Mouse (Mus musculus) forebrain, embryonic 11.5 days (tissue): Measurements from ENCODE around the gene Pcdh7. TPM values are rescaled to one million over a fixed set of nuclear protein-coding genes. Genes with fewer than 3 reads are reported as not detected.

ENCODE experiments used
- ATAC-seq: fragments of 200-750 bp; cut with Nextera tagmentation; replicated peaks from 2 replicates; pipeline ENCODE4 v1.8.0; 2017; ENCODE audit warnings: moderate TSS enrichment; ENCODE audit not compliant: low FRiP score
- DNase-seq: peaks from one replicate; pipeline ENCODE4 v3.0.0-alpha.2; 2017; ENCODE audit warnings: low spot score
- H3K27ac ChIP-seq: fragments of 300-500 bp; sonication (generic); 2 replicates; pipeline ENCODE4 v1.5.1; 2014; ENCODE audit warnings: low read depth, low read length
- H3K27me3 ChIP-seq: fragments of 300-500 bp; sonication (generic); 2 replicates; pipeline ENCODE4 v1.6.1; 2014; ENCODE audit warnings: mild to moderate bottlenecking, low read length, mixed read lengths; ENCODE audit not compliant: control insufficient read depth, insufficient read depth
- H3K36me3 ChIP-seq: fragments of 300-500 bp; sonication (generic); 2 replicates; pipeline ENCODE4 v1.6.1; 2014; ENCODE audit warnings: mild to moderate bottlenecking, low read length, moderate library complexity, mixed read lengths; ENCODE audit not compliant: control insufficient read depth, insufficient read depth
- H3K4me1 ChIP-seq: fragments of 300-500 bp; sonication (generic); replicated peaks from 2 replicates; pipeline ENCODE4 v1.6.1; 2014; ENCODE audit warnings: low read length, mixed read lengths; ENCODE audit not compliant: control insufficient read depth, insufficient read depth
- H3K4me2 ChIP-seq: fragments of 300-500 bp; sonication (generic); 2 replicates; pipeline ENCODE4 v1.6.1; 2014; ENCODE audit warnings: low read depth, mild to moderate bottlenecking, low read length, moderate library complexity, mixed read lengths; ENCODE audit not compliant: severe bottlenecking
- H3K4me3 ChIP-seq: fragments of 300-500 bp; sonication (generic); 2 replicates; pipeline ENCODE4 v1.5.1; 2014; ENCODE audit warnings: low read depth, low read length
- H3K9ac ChIP-seq: fragments of 300-500 bp; sonication (generic); 2 replicates; pipeline ENCODE4 v1.6.1; 2014; ENCODE audit warnings: low read length
- H3K9me3 ChIP-seq: fragments of 300-500 bp; sonication (generic); 2 replicates; pipeline ENCODE4 v1.6.1; 2016; ENCODE audit warnings: low read length, mixed read lengths; ENCODE audit not compliant: control insufficient read depth
- WGBS: fragments of 180-500 bp; shearing (Covaris S2); extraction: QIAGEN DNeasy Blood & Tissue Kit; methylation state at CpG from one replicate; pipeline ENCODE4 v1.1.7; 2014; 5-methylcytosine and 5-hydroxymethylcytosine counted together
- polyA plus RNA-seq: library from polyadenylated mRNA; unstranded; fragments of >200 nt; fragmentation: Nextera tagmentation; extraction: Ambion mirVana; gene quantifications from 2 replicates; pipeline ENCODE4 v1.2.1, GENCODE M21; 2014

The Pcdh7 gene
- polyA plus RNA-seq, 1 experiment from 2014 or later: 5.1 TPM

DNA sequence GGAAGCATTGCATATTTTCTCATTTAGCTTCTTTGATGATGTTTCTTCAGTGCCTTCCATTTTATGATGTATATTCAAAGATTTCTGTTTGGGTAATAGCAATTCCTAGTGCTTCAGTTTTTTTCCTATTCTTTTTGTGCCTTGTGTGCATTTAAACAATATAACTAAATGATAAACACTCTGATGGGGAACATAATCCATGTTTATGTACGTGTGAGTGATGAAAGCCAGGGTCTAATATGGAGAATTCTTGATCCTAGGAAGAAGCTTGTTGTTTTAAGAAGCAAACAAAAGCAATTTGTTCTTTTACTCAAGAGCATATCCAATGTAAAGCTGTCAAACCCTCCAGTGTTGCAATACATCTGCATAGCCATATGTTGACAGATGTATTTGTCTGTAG, 153.0 kb downstream of the Pcdh7 start:
- no peaks in the 10 kb centered on the region for H3K27me3 ChIP-seq
- no peaks in the 10 kb centered on the region for H3K36me3 ChIP-seq
- no peak for ATAC-seq
- H3K4me3 ChIP-seq: no peak overlapping the region
- 72% methylated on average over 1 of the region's 1 CpGs for WGBS
- no peaks in the 10 kb centered on the region for H3K4me1 ChIP-seq
- H3K4me2 ChIP-seq: no peak overlapping the region
- no peaks in the 10 kb centered on the region for H3K9me3 ChIP-seq
- DNase-seq: no peak
- no peak overlapping the region for H3K27ac ChIP-seq
- no peak overlapping the region for H3K9ac ChIP-seq

DNA sequence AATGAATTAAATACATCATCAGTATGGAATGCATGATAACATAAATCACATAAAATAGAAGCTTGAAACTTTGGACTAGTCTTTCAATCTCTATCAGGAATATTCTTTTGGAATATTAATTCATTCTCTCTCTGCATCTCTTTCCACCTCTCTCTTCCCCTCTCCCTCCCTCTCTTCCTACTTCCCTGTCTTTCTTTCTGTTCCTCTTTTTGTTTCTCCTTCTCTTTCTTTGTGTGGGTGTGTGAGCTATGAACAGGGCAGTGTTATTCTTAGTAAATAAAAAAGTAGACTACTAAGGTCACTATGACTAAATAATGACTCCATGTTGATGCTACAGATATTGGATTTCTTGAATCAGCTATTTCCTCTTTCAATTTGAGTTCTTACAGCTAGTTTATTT, 167.2 kb downstream of the Pcdh7 start:
- no peaks in the 10 kb centered on the region for H3K27me3 ChIP-seq
- DNase-seq: no peak
- no peaks in the 10 kb centered on the region for H3K4me1 ChIP-seq
- H3K4me3 ChIP-seq: no peak overlapping the region
- no peak overlapping the region for H3K9ac ChIP-seq
- H3K4me2 ChIP-seq: no peak overlapping the region
- no peak for ATAC-seq
- H3K36me3 ChIP-seq: no peaks in the 10 kb centered on the region
- H3K9me3 ChIP-seq: no peaks in the 10 kb centered on the region
- H3K27ac ChIP-seq: no peak overlapping the region

DNA sequence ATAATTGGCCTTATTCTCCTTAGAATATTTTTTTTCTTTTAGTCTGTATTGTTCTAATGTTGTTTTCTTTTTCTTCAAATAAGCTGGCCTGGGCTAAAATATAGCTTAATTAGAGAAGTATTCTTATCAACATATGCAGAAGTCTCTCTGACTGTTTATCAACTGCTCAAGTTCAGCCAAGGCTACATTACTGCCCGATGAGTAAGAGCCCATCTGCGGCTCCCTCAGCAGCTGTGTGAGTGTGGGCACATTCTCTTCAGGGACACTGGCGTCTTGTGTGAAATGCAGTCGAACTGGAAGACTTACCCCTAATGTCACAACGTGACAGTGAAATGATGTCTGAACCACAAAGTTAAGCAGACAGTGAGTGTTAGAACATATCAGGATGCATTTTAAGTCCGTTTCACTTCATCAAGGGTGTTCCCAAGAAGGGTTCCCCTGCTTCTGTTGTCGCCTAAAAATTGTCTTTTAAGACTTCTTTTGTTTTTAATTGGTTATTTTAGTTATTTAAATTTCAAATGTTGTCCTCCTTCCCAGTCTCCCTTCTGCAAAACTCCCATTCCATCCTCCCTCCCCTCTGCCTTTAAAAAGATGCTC, 181.3 kb downstream of the Pcdh7 start:
- no peak overlapping the region for H3K9ac ChIP-seq
- H3K36me3 ChIP-seq: no peaks in the 10 kb centered on the region
- no peak for ATAC-seq
- H3K27ac ChIP-seq: no peak overlapping the region
- DNase-seq: no peak
- WGBS: 86% methylated on average over 7 of the region's 7 CpGs
- no peaks in the 10 kb centered on the region for H3K9me3 ChIP-seq
- no peaks in the 10 kb centered on the region for H3K27me3 ChIP-seq
- no peak overlapping the region for H3K4me2 ChIP-seq
- no peak overlapping the region for H3K4me3 ChIP-seq
- no peaks in the 10 kb centered on the region for H3K4me1 ChIP-seq

DNA sequence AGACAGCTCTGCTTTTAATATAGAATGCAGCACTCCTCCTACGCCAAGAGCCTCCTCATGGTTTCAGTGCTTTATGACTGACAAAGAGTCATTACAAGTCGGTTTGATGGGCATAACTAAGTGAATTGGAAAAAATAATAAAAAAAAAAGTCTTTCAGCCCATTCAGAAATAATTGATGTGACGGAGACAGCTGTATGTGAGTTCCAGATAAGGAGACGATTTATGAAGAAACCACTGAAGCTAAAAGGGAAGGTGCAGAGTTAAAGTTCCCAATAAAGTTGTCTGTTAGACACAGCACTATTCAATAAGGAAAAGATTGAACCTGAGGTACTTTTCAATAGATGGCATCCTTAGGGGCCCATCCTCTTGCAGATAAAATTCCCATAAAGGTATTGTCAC, 189.5 kb downstream of the Pcdh7 start:
- Histone ChIP-seq H3K4me2 (no peak overlapping the region), H3K36me3 (no peaks in the 10 kb centered on the region), H3K4me1 (no peaks in the 10 kb centered on the region), H3K9ac (no peak overlapping the region), H3K27ac (no peak overlapping the region), H3K9me3 (no peaks in the 10 kb centered on the region), H3K4me3 (no peak overlapping the region), H3K27me3 (no peaks in the 10 kb centered on the region)
- 80% methylated on average over 4 of the region's 4 CpGs for WGBS
- ATAC-seq (no peak), DNase-seq (no peak)

DNA sequence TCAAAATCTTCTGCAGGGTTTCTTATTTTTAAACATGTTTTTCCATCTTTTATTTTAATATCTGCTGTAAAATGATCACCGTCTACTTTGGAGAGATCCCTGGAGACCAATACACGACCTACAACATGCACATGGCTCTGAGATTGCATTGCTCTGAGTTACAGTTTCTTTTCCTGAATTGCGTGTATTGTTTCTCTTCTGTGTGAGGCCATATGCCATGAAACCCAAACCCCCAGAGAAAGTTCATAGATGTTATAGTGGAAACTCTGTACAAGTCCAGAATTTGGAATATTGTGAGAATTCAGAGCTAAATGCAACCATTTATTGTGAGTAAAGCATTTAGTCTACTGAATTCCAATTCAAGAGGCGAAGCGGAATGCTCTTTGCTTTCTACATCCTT, 203.4 kb downstream of the Pcdh7 start:
- Histone ChIP-seq H3K4me1 (no peaks in the 10 kb centered on the region), H3K36me3 (no peaks in the 10 kb centered on the region), H3K4me3 (no peak overlapping the region), H3K4me2 (no peak overlapping the region), H3K27me3 (no peaks in the 10 kb centered on the region), H3K9me3 (no peaks in the 10 kb centered on the region), H3K27ac (no peak overlapping the region), H3K9ac (no peak overlapping the region)
- ATAC-seq (no peak), DNase-seq (no peak)
- 89% methylated on average over 5 of the region's 5 CpGs for WGBS

DNA sequence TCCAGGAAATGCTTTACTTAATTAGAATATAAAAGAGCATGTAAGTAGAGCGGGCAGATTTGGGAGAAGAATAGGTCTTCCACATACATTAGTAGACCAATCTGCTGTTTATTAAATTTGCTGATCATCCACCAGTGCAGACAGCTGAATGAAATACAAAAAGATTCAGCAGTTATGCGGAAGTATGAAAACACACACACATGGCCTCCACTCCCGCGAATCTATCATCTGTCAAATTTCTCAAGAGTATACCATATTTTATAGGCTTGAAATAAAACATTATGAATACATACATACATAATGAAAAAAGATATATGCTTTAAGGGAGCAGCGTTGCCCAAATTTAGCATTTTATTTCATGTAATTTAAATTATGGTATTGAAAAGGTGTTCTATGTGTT, 213.6 kb downstream of the Pcdh7 start:
- Histone ChIP-seq H3K4me3 (no peak overlapping the region), H3K4me1 (no peaks in the 10 kb centered on the region), H3K27ac (no peak overlapping the region), H3K27me3 (no peaks in the 10 kb centered on the region), H3K9ac (no peak overlapping the region), H3K9me3 (no peaks in the 10 kb centered on the region), H3K4me2 (no peak overlapping the region), H3K36me3 (no peaks in the 10 kb centered on the region)
- no peak for DNase-seq
- WGBS: 89% methylated on average over 5 of the region's 5 CpGs
- ATAC-seq: no peak

DNA sequence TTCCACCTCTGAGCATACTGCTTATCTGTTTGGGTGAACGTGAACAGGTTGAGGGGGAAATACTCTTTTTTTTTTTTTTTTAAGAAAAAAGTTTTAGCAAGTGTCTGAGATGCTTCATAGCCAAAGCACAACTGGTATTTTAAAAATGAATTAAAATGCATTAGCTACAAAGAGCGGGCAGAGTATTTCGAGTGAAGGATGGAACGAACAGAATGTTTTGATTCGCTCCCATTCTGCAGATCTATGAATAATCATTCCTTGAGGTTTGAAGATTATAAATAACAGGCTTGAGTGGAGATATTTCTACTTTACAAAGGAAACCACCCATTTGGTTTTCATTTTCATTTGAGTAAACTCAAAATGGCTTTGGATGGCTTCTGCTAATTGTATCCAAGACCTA, 214.0 kb downstream of the Pcdh7 start:
- Histone ChIP-seq H3K27me3 (no peaks in the 10 kb centered on the region), H3K27ac (no peak overlapping the region), H3K4me2 (no peak overlapping the region), H3K9ac (no peak overlapping the region), H3K9me3 (no peaks in the 10 kb centered on the region), H3K4me1 (no peaks in the 10 kb centered on the region), H3K4me3 (no peak overlapping the region), H3K36me3 (no peaks in the 10 kb centered on the region)
- DNase-seq (no peak), ATAC-seq (no peak)
- WGBS: 91% methylated on average over 5 of the region's 5 CpGs

DNA sequence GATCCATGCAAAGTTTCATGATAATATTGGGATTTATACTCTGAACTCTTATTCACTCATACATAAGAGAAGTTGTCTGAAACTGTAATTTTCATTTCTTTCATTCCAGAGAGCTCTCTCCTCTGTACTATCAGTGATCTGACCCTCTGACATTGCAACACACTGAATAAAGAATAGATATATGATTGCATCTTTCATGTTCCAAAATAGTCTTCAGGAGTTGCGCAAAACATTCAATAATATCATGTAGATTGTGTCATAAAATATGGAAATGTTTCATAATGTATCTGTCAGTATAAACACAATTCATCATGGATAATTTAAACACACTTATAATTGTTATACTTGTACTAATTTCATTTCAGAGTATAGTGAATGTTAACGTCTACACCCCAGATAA, 216.9 kb downstream of the Pcdh7 start:
- Histone ChIP-seq H3K27ac (no peak overlapping the region), H3K4me1 (no peaks in the 10 kb centered on the region), H3K4me2 (no peak overlapping the region), H3K36me3 (no peaks in the 10 kb centered on the region), H3K9me3 (no peaks in the 10 kb centered on the region), H3K4me3 (no peak overlapping the region), H3K9ac (no peak overlapping the region), H3K27me3 (no peaks in the 10 kb centered on the region)
- WGBS: 91% methylated on average over 2 of the region's 2 CpGs
- ATAC-seq: no peak
- no peak for DNase-seq

DNA sequence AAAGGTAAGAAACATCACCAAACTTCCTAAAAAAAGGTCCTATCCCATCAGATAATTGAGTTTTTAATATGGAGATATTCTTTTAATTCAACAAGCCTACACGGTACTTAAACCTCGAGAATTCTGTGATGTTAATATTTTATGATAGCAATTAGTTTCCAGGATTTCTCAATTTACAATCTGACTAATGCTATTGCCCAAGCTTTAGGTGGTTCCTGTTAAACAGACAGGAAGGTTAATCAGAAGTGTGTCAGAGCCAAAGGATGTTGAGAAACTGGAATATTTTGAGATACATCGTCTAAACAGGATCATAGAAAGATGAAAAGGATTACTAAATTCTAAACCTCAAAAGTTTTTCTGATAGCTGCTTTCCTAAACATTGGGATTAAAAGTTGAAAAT, 222.7 kb downstream of the Pcdh7 start:
- H3K36me3 ChIP-seq: no peaks in the 10 kb centered on the region
- H3K27me3 ChIP-seq: no peaks in the 10 kb centered on the region
- no peak overlapping the region for H3K27ac ChIP-seq
- no peak overlapping the region for H3K4me2 ChIP-seq
- no peaks in the 10 kb centered on the region for H3K4me1 ChIP-seq
- H3K9ac ChIP-seq: no peak overlapping the region
- no peaks in the 10 kb centered on the region for H3K9me3 ChIP-seq
- no peak for DNase-seq
- WGBS: 90% methylated on average over 3 of the region's 3 CpGs
- no peak overlapping the region for H3K4me3 ChIP-seq
- ATAC-seq: no peak
